Mouse (Mus musculus) erythroblast, embryonic 14.5 days (primary cell): Measurements from ENCODE around the gene Ccdc157. TPM values are rescaled to one million over a fixed set of nuclear protein-coding genes. Genes with fewer than 3 reads are reported as not detected.

Experiments
- H3K27me3 ChIP-seq: 2 replicates; pipeline ENCODE4 v1.6.1; 2012; ENCODE audit warnings: inconsistent platforms; ENCODE audit not compliant: control insufficient read depth
- H3K36me3 ChIP-seq: 2 replicates; pipeline ENCODE4 v1.6.1; 2012; ENCODE audit warnings: mild to moderate bottlenecking, inconsistent platforms; ENCODE audit not compliant: control insufficient read depth
- H3K4me1 ChIP-seq: 2 replicates; pipeline ENCODE4 v1.6.1; 2012; ENCODE audit warnings: inconsistent platforms; ENCODE audit not compliant: control insufficient read depth
- H3K4me3 ChIP-seq: replicated peaks from 2 replicates; pipeline ENCODE3; 2012; ENCODE audit warnings: moderate library complexity, mild to moderate bottlenecking, inconsistent platforms
- H3K9me3 ChIP-seq: 2 replicates; pipeline ENCODE4 v1.6.1; 2012; ENCODE audit warnings: low read length, inconsistent platforms, mixed read lengths; ENCODE audit not compliant: control insufficient read depth
- GATA1 ChIP-seq: IDR thresholded peaks from 2 replicates; pipeline ENCODE4 v1.6.1; 2012; ENCODE audit warnings: low read length, inconsistent platforms, mixed read lengths
- TAL1 ChIP-seq: IDR thresholded peaks from 3 replicates; pipeline ENCODE4 v1.6.1; 2012; ENCODE audit warnings: low read length, inconsistent platforms, mixed read lengths
- polyA plus RNA-seq: library from polyadenylated mRNA; stranded (reverse); fragments of >175 nt; gene quantifications from 2 replicates; pipeline ENCODE4 v1.2.3, GENCODE M21; 2012

Gene Ccdc157
- polyA plus RNA-seq, 1 experiment: 0.10 TPM

GRCm38 (mm10) chr11:4123922-4124321, 36.2 kb downstream of the Ccdc157 start:
- Histone ChIP-seq H3K27me3 (peaks cover 27% of the 10 kb centered on the region), H3K36me3 (no peaks in the 10 kb centered on the region; the same call in 1 of the 2 replicates), H3K4me1 (peaks cover 40% of the 10 kb centered on the region), H3K9me3 (peaks cover 8% of the 10 kb centered on the region), H3K4me3 (no peak overlapping the region)
- TF ChIP-seq GATA1: no peak
- TF ChIP-seq TAL1: no peak

- Histone ChIP-seq H3K4me3 (peak within 1 kb of the TSS; percentile 29), H3K27me3 (peaks cover 37% of the 10 kb centered on the region), H3K9me3 (peaks cover 8% of the 10 kb centered on the region), H3K36me3 (no peaks in the 10 kb centered on the region; the same call in 1 of the 2 replicates), H3K4me1 (peaks cover 44% of the 10 kb centered on the region)
- TF ChIP-seq GATA1: no peak
- no peak for TF ChIP-seq TAL1
These were observed 37.1 kb downstream of the Ccdc157 start, which contains the start of gene Sec14l2 for GRCm38 (mm10) chr11:4122742-4123579. TSS of gene Sec14l2 (minus strand) at chr11:4123415.

- H3K4me1 ChIP-seq: peaks cover 45% of the 10 kb centered on the region
- no peak overlapping the region for H3K4me3 ChIP-seq
- TF ChIP-seq GATA1: no peak
- peaks cover 44% of the 10 kb centered on the region for H3K27me3 ChIP-seq
- peaks cover 8% of the 10 kb centered on the region for H3K9me3 ChIP-seq
- H3K36me3 ChIP-seq: no peaks in the 10 kb centered on the region; the same call in 1 of the 2 replicates
These were observed 37.9 kb downstream of the Ccdc157 start for GRCm38 (mm10) chr11:4122226-4122625.

- Histone ChIP-seq H3K4me1 (peaks cover 50% of the 10 kb centered on the region), H3K4me3 (no peak overlapping the region), H3K27me3 (peaks cover 50% of the 10 kb centered on the region), H3K9me3 (peaks cover 4% of the 10 kb centered on the region), H3K36me3 (no peaks in the 10 kb centered on the region)
- TF ChIP-seq GATA1 (no peak), TAL1 (no peak)
These were observed 38.4 kb downstream of the Ccdc157 start for GRCm38 (mm10) chr11:4121691-4122090.

GRCm38 (mm10) chr11:4119635-4120034, 40.5 kb downstream of the Ccdc157 start:
- Histone ChIP-seq H3K36me3 (peaks cover 5% of the 10 kb centered on the region; the same call in 1 of the 2 replicates), H3K4me3 (no peak overlapping the region), H3K4me1 (peaks cover 61% of the 10 kb centered on the region), H3K27me3 (peaks cover 53% of the 10 kb centered on the region), H3K9me3 (peaks cover 2% of the 10 kb centered on the region; the same call in 1 of the 2 replicates)
- TF ChIP-seq GATA1 (no peak), TAL1 (no peak)

- H3K4me1 ChIP-seq: peaks cover 58% of the 10 kb centered on the region
- TF ChIP-seq GATA1 (no peak), TAL1 (no peak)
- H3K4me3 ChIP-seq: peak overlapping the region; percentile 69
- peaks cover 53% of the 10 kb centered on the region for H3K27me3 ChIP-seq
- peaks cover 6% of the 10 kb centered on the region; the same call in 1 of the 2 replicates for H3K36me3 ChIP-seq
- H3K9me3 ChIP-seq: no peaks in the 10 kb centered on the region; the same call in 1 of the 2 replicates
These were observed 41.8 kb downstream of the Ccdc157 start for GRCm38 (mm10) chr11:4118081-4118921.

- Histone ChIP-seq H3K9me3 (no peaks in the 10 kb centered on the region; the same call in 1 of the 2 replicates), H3K27me3 (peaks cover 53% of the 10 kb centered on the region), H3K4me1 (peaks cover 51% of the 10 kb centered on the region), H3K36me3 (peaks cover 7% of the 10 kb centered on the region; the same call in 1 of the 2 replicates), H3K4me3 (peak overlapping the region; percentile 69)
- TF ChIP-seq TAL1: no peak
- TF ChIP-seq GATA1: no peak
These were observed 42.6 kb downstream of the Ccdc157 start for GRCm38 (mm10) chr11:4117372-4118071.

- Histone ChIP-seq H3K27me3 (peaks cover 51% of the 10 kb centered on the region), H3K4me3 (peak overlapping the region; percentile 69), H3K36me3 (peaks cover 7% of the 10 kb centered on the region; the same call in 1 of the 2 replicates), H3K9me3 (no peaks in the 10 kb centered on the region; the same call in 1 of the 2 replicates), H3K4me1 (peaks cover 50% of the 10 kb centered on the region)
- TF ChIP-seq TAL1 (no peak), GATA1 (peak; percentile 71)
These were observed 43.5 kb downstream of the Ccdc157 start for GRCm38 (mm10) chr11:4116458-4117141.
